Mouse (Mus musculus): ENCODE measurements around the gene Cela1.

The Cela1 gene

GRCm38 (mm10) chr15:100669337-100669736 is 18.4 kb downstream of the Cela1 start, which contains the start of gene Bin2:
Gene Bin2 (minus strand): TSS chr15:100669553.
- no peak for DNase-seq

GRCm38 (mm10) chr15:100667871-100668545 is 19.7 kb downstream of the Cela1 start:
- DNase-seq: no peak

- no peak for DNase-seq
These were observed 20.3 kb downstream of the Cela1 start for GRCm38 (mm10) chr15:100667420-100667819.

- DNase-seq: no peak
These were observed 20.9 kb downstream of the Cela1 start for GRCm38 (mm10) chr15:100666851-100667250.

- no peak for DNase-seq
These were observed 21.5 kb downstream of the Cela1 start for GRCm38 (mm10) chr15:100666219-100666696.

- DNase-seq: no peak
These were observed 22.1 kb downstream of the Cela1 start for GRCm38 (mm10) chr15:100665411-100666218.

GRCm38 (mm10) chr15:100664813-100665274 is 22.9 kb downstream of the Cela1 start:
- DNase-seq: no peak

- DNase-seq: no peak
These were observed 26.9 kb downstream of the Cela1 start for GRCm38 (mm10) chr15:100660805-100661204.

- peak; percentile 48 for DNase-seq
These were observed 27.4 kb downstream of the Cela1 start for GRCm38 (mm10) chr15:100660306-100660705.

- DNase-seq: no peak
These were observed 32.5 kb downstream of the Cela1 start for GRCm38 (mm10) chr15:100655201-100655600.

- no peak for DNase-seq
These were observed 33.5 kb downstream of the Cela1 start for GRCm38 (mm10) chr15:100654271-100654670.

GRCm38 (mm10) chr15:100651610-100652009 is 36.1 kb downstream of the Cela1 start:
- DNase-seq: no peak

GRCm38 (mm10) chr15:100650111-100650510 is 37.6 kb downstream of the Cela1 start:
- DNase-seq: peak; percentile 56

- DNase-seq: peak; percentile 82
These were observed 41.6 kb downstream of the Cela1 start for GRCm38 (mm10) chr15:100646161-100646560.

- no peak for DNase-seq
These were observed 45.3 kb downstream of the Cela1 start for GRCm38 (mm10) chr15:100642451-100642850.

GRCm38 (mm10) chr15:100641226-100641810 is 46.4 kb downstream of the Cela1 start:
- no peak for DNase-seq

- no peak for DNase-seq
These were observed 47.6 kb downstream of the Cela1 start for GRCm38 (mm10) chr15:100639972-100640750.

- no peak for DNase-seq
These were observed 50.1 kb downstream of the Cela1 start for GRCm38 (mm10) chr15:100637661-100638060.

GRCm38 (mm10) chr15:100636700-100637501 is 50.8 kb downstream of the Cela1 start, which contains the start of gene Smagp:
Gene Smagp (minus strand): TSS chr15:100636940.
- no peak for DNase-seq

- no peak for DNase-seq
These were observed 51.7 kb downstream of the Cela1 start for GRCm38 (mm10) chr15:100635851-100636645.

GRCm38 (mm10) chr15:100635239-100635638 is 52.5 kb downstream of the Cela1 start:
- DNase-seq: no peak
